Mouse (Mus musculus): ENCODE results near the gene Cnn3. TPM values are rescaled to one million over a fixed set of nuclear protein-coding genes. Genes with fewer than 3 reads are reported as not detected.

Gene Cnn3
- polyA plus RNA-seq, 1 experiment from 2014 or later: 891 TPM

- H3K27me3 ChIP-seq: no peaks in the 10 kb centered on the region
- H3K27ac ChIP-seq: no peak overlapping the region
- no peak overlapping the region for H3K4me3 ChIP-seq
- H3K9ac ChIP-seq: no peak overlapping the region
- no peak overlapping the region for H3K4me2 ChIP-seq (replicated peaks)
- H3K9me3 ChIP-seq (replicated peaks): no peaks in the 10 kb centered on the region
- ATAC-seq (ENCODE audit: low FRiP score): no peak
- H3K4me1 ChIP-seq: peaks cover 15% of the 10 kb centered on the region
- WGBS: 93% methylated on average over 13 of the region's 13 CpGs
- peaks cover 40% of the 10 kb centered on the region for H3K36me3 ChIP-seq
These were observed 35.2 kb downstream of the Cnn3 start for GRCm38 (mm10) chr3:121461477-121461876.

GRCm38 (mm10) chr3:121462782-121463181, 36.5 kb downstream of the Cnn3 start:
- no peak for ATAC-seq (ENCODE audit: low FRiP score)
- Histone ChIP-seq H3K27ac (no peak overlapping the region), H3K36me3 (peaks cover 27% of the 10 kb centered on the region), H3K9ac (no peak overlapping the region), H3K9me3 (replicated peaks) (no peaks in the 10 kb centered on the region), H3K4me2 (replicated peaks) (no peak overlapping the region), H3K27me3 (no peaks in the 10 kb centered on the region), H3K4me1 (peaks cover 15% of the 10 kb centered on the region), H3K4me3 (no peak overlapping the region)
- WGBS: 88% methylated on average over 3 of the region's 3 CpGs

- no peak overlapping the region for H3K9ac ChIP-seq
- WGBS: 31% methylated on average over 7 of the region's 7 CpGs
- ATAC-seq (ENCODE audit: low FRiP score): no peak
- no peak overlapping the region for H3K4me3 ChIP-seq
- H3K27ac ChIP-seq: peak overlapping the region; percentile 52
- H3K4me1 ChIP-seq: peaks cover 33% of the 10 kb centered on the region
- no peaks in the 10 kb centered on the region for H3K9me3 ChIP-seq (replicated peaks)
- no peaks in the 10 kb centered on the region for H3K27me3 ChIP-seq
- no peak overlapping the region for H3K4me2 ChIP-seq (replicated peaks)
- H3K36me3 ChIP-seq: peaks cover 12% of the 10 kb centered on the region
These were observed 38.5 kb downstream of the Cnn3 start for GRCm38 (mm10) chr3:121464733-121465305.

- 0 out of 2 replicates have a peak overlapping the region, but pooled peaks have one; percentile 17 for H3K27ac ChIP-seq
- no peak overlapping the region for H3K4me3 ChIP-seq
- H3K4me2 ChIP-seq (replicated peaks): no peak overlapping the region
- peaks cover 40% of the 10 kb centered on the region for H3K4me1 ChIP-seq
- H3K9me3 ChIP-seq (replicated peaks): no peaks in the 10 kb centered on the region
- 62% methylated on average over 10 of the region's 10 CpGs for WGBS
- H3K36me3 ChIP-seq: peaks cover 7% of the 10 kb centered on the region
- no peak overlapping the region for H3K9ac ChIP-seq
- ATAC-seq (ENCODE audit: low FRiP score): no peak
- no peaks in the 10 kb centered on the region for H3K27me3 ChIP-seq
These were observed 39.5 kb downstream of the Cnn3 start for GRCm38 (mm10) chr3:121465795-121466194.

- Histone ChIP-seq H3K4me2 (replicated peaks) (no peak overlapping the region), H3K9ac (no peak overlapping the region), H3K4me3 (no peak overlapping the region), H3K4me1 (peaks cover 40% of the 10 kb centered on the region), H3K36me3 (no peaks in the 10 kb centered on the region), H3K9me3 (replicated peaks) (no peaks in the 10 kb centered on the region), H3K27me3 (no peaks in the 10 kb centered on the region), H3K27ac (no peak overlapping the region)
- ATAC-seq (ENCODE audit: low FRiP score): no peak
- 78% methylated on average over 10 of the region's 10 CpGs for WGBS
These were observed 40.8 kb downstream of the Cnn3 start for GRCm38 (mm10) chr3:121467094-121467552.

GRCm38 (mm10) chr3:121468136-121468535, 41.8 kb downstream of the Cnn3 start:
- WGBS: 13% methylated on average over 1 of the region's 2 CpGs

GRCm38 (mm10) chr3:121469185-121469975, 43.1 kb downstream of the Cnn3 start:
- peaks cover 36% of the 10 kb centered on the region for H3K4me1 ChIP-seq
- H3K4me3 ChIP-seq: no peak overlapping the region
- ATAC-seq (ENCODE audit: low FRiP score): peak; percentile 44; the same call in 1 of the 2 replicates
- WGBS: 4% methylated on average over 13 of the region's 13 CpGs
- no peaks in the 10 kb centered on the region for H3K36me3 ChIP-seq
- H3K4me2 ChIP-seq (replicated peaks): peak overlapping the region; percentile 19
- H3K9me3 ChIP-seq (replicated peaks): no peaks in the 10 kb centered on the region
- H3K9ac ChIP-seq: peak overlapping the region; percentile 35; the same call in 1 of the 2 replicates
- no peaks in the 10 kb centered on the region for H3K27me3 ChIP-seq
- peak overlapping the region; percentile 80 for H3K27ac ChIP-seq

More at GRCm38 (mm10) chr3:121468136-121468535, 41.8 kb downstream of the Cnn3 start:
- H3K9ac ChIP-seq: no peak overlapping the region
- peak overlapping the region; percentile 80; the same call in 1 of the 2 replicates for H3K27ac ChIP-seq
- no peak overlapping the region for H3K4me2 ChIP-seq (replicated peaks)
- H3K9me3 ChIP-seq (replicated peaks): no peaks in the 10 kb centered on the region
- peaks cover 40% of the 10 kb centered on the region for H3K4me1 ChIP-seq
- no peaks in the 10 kb centered on the region for H3K36me3 ChIP-seq
- ATAC-seq (ENCODE audit: low FRiP score): 0 out of 2 replicates have a peak, but pooled peaks have one; percentile 6
- H3K4me3 ChIP-seq: no peak overlapping the region
- no peaks in the 10 kb centered on the region for H3K27me3 ChIP-seq

- H3K9ac ChIP-seq: no peak overlapping the region
- H3K4me3 ChIP-seq: no peak overlapping the region
- peaks cover 24% of the 10 kb centered on the region for H3K4me1 ChIP-seq
- H3K27me3 ChIP-seq: no peaks in the 10 kb centered on the region
- no peak overlapping the region for H3K27ac ChIP-seq
- H3K36me3 ChIP-seq: no peaks in the 10 kb centered on the region
- H3K4me2 ChIP-seq (replicated peaks): no peak overlapping the region
- no peaks in the 10 kb centered on the region for H3K9me3 ChIP-seq (replicated peaks)
- no peak for ATAC-seq (ENCODE audit: low FRiP score)
- 67% methylated on average over 11 of the region's 11 CpGs for WGBS
These were observed 45.4 kb downstream of the Cnn3 start for GRCm38 (mm10) chr3:121471703-121472102.

- H3K4me1 ChIP-seq: peaks cover 11% of the 10 kb centered on the region
- ATAC-seq (ENCODE audit: low FRiP score): no peak
- H3K9me3 ChIP-seq (replicated peaks): no peaks in the 10 kb centered on the region
- no peak overlapping the region for H3K4me3 ChIP-seq
- no peak overlapping the region for H3K9ac ChIP-seq
- WGBS: 62% methylated on average over 3 of the region's 3 CpGs
- H3K27me3 ChIP-seq: no peaks in the 10 kb centered on the region
- H3K27ac ChIP-seq: no peak overlapping the region
- no peaks in the 10 kb centered on the region for H3K36me3 ChIP-seq
- no peak overlapping the region for H3K4me2 ChIP-seq (replicated peaks)
These were observed 48.4 kb downstream of the Cnn3 start for GRCm38 (mm10) chr3:121474738-121475137.

- peak overlapping the region; percentile 66 for H3K27ac ChIP-seq
- 0 out of 2 replicates have a peak overlapping the region, but pooled peaks have one; percentile 4 for H3K9ac ChIP-seq
- ATAC-seq (ENCODE audit: low FRiP score): peak; percentile 33
- no peaks in the 10 kb centered on the region for H3K27me3 ChIP-seq
- H3K4me1 ChIP-seq: peaks cover 43% of the 10 kb centered on the region
- H3K4me2 ChIP-seq (replicated peaks): no peak overlapping the region
- H3K4me3 ChIP-seq: no peak overlapping the region
- no peaks in the 10 kb centered on the region for H3K36me3 ChIP-seq
- H3K9me3 ChIP-seq (replicated peaks): no peaks in the 10 kb centered on the region
- 46% methylated on average over 26 of the region's 26 CpGs for WGBS
These were observed 54.0 kb downstream of the Cnn3 start for GRCm38 (mm10) chr3:121480030-121480960.

- H3K36me3 ChIP-seq: no peaks in the 10 kb centered on the region
- H3K9ac ChIP-seq: no peak overlapping the region
- H3K27me3 ChIP-seq: no peaks in the 10 kb centered on the region
- no peaks in the 10 kb centered on the region for H3K9me3 ChIP-seq (replicated peaks)
- no peak for ATAC-seq (ENCODE audit: low FRiP score)
- no peak overlapping the region for H3K27ac ChIP-seq
- H3K4me1 ChIP-seq: peaks cover 43% of the 10 kb centered on the region
- no peak overlapping the region for H3K4me3 ChIP-seq
- H3K4me2 ChIP-seq (replicated peaks): no peak overlapping the region
- 58% methylated on average over 7 of the region's 8 CpGs for WGBS
These were observed 54.7 kb downstream of the Cnn3 start for GRCm38 (mm10) chr3:121480961-121481436.

GRCm38 (mm10) chr3:121481564-121481963, 55.3 kb downstream of the Cnn3 start:
- H3K9me3 ChIP-seq (replicated peaks): no peaks in the 10 kb centered on the region
- no peak overlapping the region for H3K4me2 ChIP-seq (replicated peaks)
- ATAC-seq (ENCODE audit: low FRiP score): no peak
- H3K4me3 ChIP-seq: no peak overlapping the region
- WGBS: 27% methylated on average over 6 of the region's 6 CpGs
- H3K27me3 ChIP-seq: no peaks in the 10 kb centered on the region
- no peak overlapping the region for H3K27ac ChIP-seq
- no peaks in the 10 kb centered on the region for H3K36me3 ChIP-seq
- no peak overlapping the region for H3K9ac ChIP-seq
- peaks cover 43% of the 10 kb centered on the region for H3K4me1 ChIP-seq

Measured in hindbrain, embryonic 12.5 days (tissue).